Mouse (Mus musculus) liver, embryonic 14.5 days (tissue): Measurements from ENCODE around the gene Fam131b. TPM values are rescaled to one million over a fixed set of nuclear protein-coding genes. Genes with fewer than 3 reads are reported as not detected.

Source experiments
- ATAC-seq: fragments of 200-750 bp; cut with Nextera tagmentation; 2 replicates; pipeline ENCODE4 v1.8.0; 2017; ENCODE audit warnings: moderate number of reproducible peaks, mild to moderate bottlenecking, moderate library complexity; ENCODE audit not compliant: insufficient read depth
- DNase-seq, 3 experiments: peaks; one replicate each; pipeline ENCODE4 v3.0.0-alpha.2; 2012 to 2013; ENCODE audit warnings: low read depth in 3 of 3, low spot score in 3 of 3
- H3K27ac ChIP-seq: fragments of 300-500 bp; sonication (generic); 2 replicates; pipeline ENCODE4 v1.5.1; 2014; ENCODE audit warnings: moderate library complexity, mild to moderate bottlenecking, control low read depth, inconsistent platforms
- H3K27me3 ChIP-seq: fragments of 300-500 bp; sonication (generic); 2 replicates; pipeline ENCODE4 v1.6.1; 2014; ENCODE audit warnings: mild to moderate bottlenecking, low read length, moderate library complexity; ENCODE audit not compliant: control insufficient read depth, insufficient read depth
- H3K36me3 ChIP-seq: fragments of 300-500 bp; sonication (generic); replicated peaks from 2 replicates; pipeline ENCODE4 v1.6.1; 2014; ENCODE audit warnings: low read depth; ENCODE audit not compliant: control insufficient read depth, insufficient read depth
- H3K4me1 ChIP-seq, 2 experiments: fragments of 200-500 bp in 1 of 2; fragments of 300-500 bp in 1 of 2; sonication (generic) in 1 of 2; replicated peaks; 2 replicates each; pipeline ENCODE4 v1.6.1; 2012 to 2014; ENCODE audit warnings: antibody characterized with exemption in 1 of 2, inconsistent platforms in 1 of 2, low read length in 1 of 2; ENCODE audit not compliant: control insufficient read depth in 2 of 2, insufficient read depth in 2 of 2
- H3K4me2 ChIP-seq: fragments of 300-500 bp; sonication (generic); 2 replicates; pipeline ENCODE4 v1.6.1; 2014; ENCODE audit warnings: low read depth, mild to moderate bottlenecking, control low read depth, moderate library complexity
- H3K4me3 ChIP-seq, 2 experiments: fragments of 200-500 bp in 1 of 2; fragments of 300-500 bp in 1 of 2; sonication (generic) in 1 of 2; 2 replicates each; pipeline ENCODE4 v1.5.1; 2012 to 2014; ENCODE audit warnings: low read depth in 2 of 2, low read length in 2 of 2, mild to moderate bottlenecking in 2 of 2, control low read depth in 1 of 2, inconsistent platforms in 1 of 2, moderate library complexity in 1 of 2; ENCODE audit not compliant: insufficient read depth in 1 of 2
- H3K9ac ChIP-seq: fragments of 300-500 bp; sonication (generic); replicated peaks from 2 replicates; pipeline ENCODE4 v1.6.1; 2014; ENCODE audit warnings: mild to moderate bottlenecking, control low read depth, moderate library complexity
- H3K9me3 ChIP-seq: fragments of 300-500 bp; sonication (generic); 2 replicates; pipeline ENCODE4 v1.6.1; 2016; ENCODE audit warnings: low read length, mixed read lengths; ENCODE audit not compliant: control insufficient read depth
- CTCF ChIP-seq: IDR thresholded peaks from 2 replicates; pipeline ENCODE4 v1.5.1; 2016; ENCODE audit warnings: antibody characterized with exemption, low read depth, control low read depth
- EP300 ChIP-seq: IDR thresholded peaks from 2 replicates; pipeline ENCODE4 v1.6.1; 2016; ENCODE audit warnings: antibody characterized with exemption, low read depth
- WGBS: fragments of 180-500 bp; shearing (Covaris S2); extraction: QIAGEN DNeasy Blood & Tissue Kit; methylation state at CpG from one replicate; pipeline ENCODE4 v1.1.7; 2014; ENCODE audit not compliant: insufficient replicate concordance; 5-methylcytosine and 5-hydroxymethylcytosine counted together
- polyA plus RNA-seq, 2 experiments: library from polyadenylated mRNA; depleted of rRNA in 1 of 2; stranded (reverse) in 1 of 2; unstranded in 1 of 2; fragments of >200 nt; fragmentation: Nextera tagmentation in 1 of 2; extraction: Ambion mirVana in 1 of 2; gene quantifications; 2 replicates each; pipeline versions ENCODE4 v1.2.1 to v1.2.3; 2012 to 2014

Fam131b gene
- polyA plus RNA-seq, 2 experiments: 0.08 TPM; not detected in 1

GRCm38 (mm10) chr6:42360231-42360840 lies 35.9 kb upstream of the Fam131b start:
- Histone ChIP-seq H3K27ac (no peak overlapping the region), H3K4me3 (no peak overlapping the region), H3K36me3 (no peaks in the 10 kb centered on the region), H3K4me2 (no peak overlapping the region), H3K9ac (no peak overlapping the region), H3K4me1 (peaks cover 0 to 6% of the 10 kb centered on the region in 2 experiments; a peak in 2 of 4 replicates), H3K27me3 (no peaks in the 10 kb centered on the region), H3K9me3 (no peaks in the 10 kb centered on the region)
- ATAC-seq (no peak), DNase-seq (no peak)
- TF ChIP-seq CTCF (no peak), EP300 (no peak)
- 63% methylated on average over 6 of the region's 6 CpGs for WGBS

- no peak for DNase-seq
- ATAC-seq: no peak
- H3K9ac ChIP-seq: no peak overlapping the region
- no peaks in the 10 kb centered on the region for H3K9me3 ChIP-seq
- 53% methylated on average over 9 of the region's 9 CpGs for WGBS
- TF ChIP-seq EP300: no peak
- TF ChIP-seq CTCF: no peak
- H3K27me3 ChIP-seq: no peaks in the 10 kb centered on the region
- no peak overlapping the region for H3K4me2 ChIP-seq
- peaks cover 0 to 13% of the 10 kb centered on the region in 2 experiments; a peak in 2 of 4 replicates for H3K4me1 ChIP-seq
- no peaks in the 10 kb centered on the region for H3K36me3 ChIP-seq
- no peak overlapping the region for H3K4me3 ChIP-seq
- H3K27ac ChIP-seq: no peak overlapping the region
Measured at GRCm38 (mm10) chr6:42359364-42360147, 35.1 kb upstream of the Fam131b start.

- Histone ChIP-seq H3K27ac (no peak overlapping the region), H3K9ac (no peak overlapping the region), H3K4me2 (no peak overlapping the region), H3K27me3 (no peaks in the 10 kb centered on the region), H3K4me3 (no peak overlapping the region), H3K36me3 (no peaks in the 10 kb centered on the region), H3K4me1 (peaks cover 0 to 18% of the 10 kb centered on the region in 2 experiments; a peak in 2 of 4 replicates), H3K9me3 (no peaks in the 10 kb centered on the region)
- WGBS: 82% methylated on average over 12 of the region's 12 CpGs
- no peak for TF ChIP-seq EP300
- TF ChIP-seq CTCF: no peak
- ATAC-seq: no peak
- no peak for DNase-seq
Measured at GRCm38 (mm10) chr6:42358901-42359300, 34.5 kb upstream of the Fam131b start.

- H3K27ac ChIP-seq: no peak overlapping the region
- H3K9me3 ChIP-seq: no peaks in the 10 kb centered on the region
- H3K4me1 ChIP-seq: peaks cover 0 to 26% of the 10 kb centered on the region in 2 experiments; a peak in 2 of 4 replicates
- DNase-seq (no peak), ATAC-seq (no peak)
- no peak overlapping the region for H3K4me3 ChIP-seq
- WGBS: 75% methylated on average over 6 of the region's 6 CpGs
- H3K4me2 ChIP-seq: no peak overlapping the region
- no peaks in the 10 kb centered on the region for H3K27me3 ChIP-seq
- TF ChIP-seq CTCF (no peak), EP300 (no peak)
- no peaks in the 10 kb centered on the region for H3K36me3 ChIP-seq
- no peak overlapping the region for H3K9ac ChIP-seq
Measured at GRCm38 (mm10) chr6:42357901-42358300, 33.5 kb upstream of the Fam131b start.

- Histone ChIP-seq H3K27ac (no peak overlapping the region), H3K36me3 (no peaks in the 10 kb centered on the region), H3K9me3 (no peaks in the 10 kb centered on the region), H3K4me3 (no peak overlapping the region), H3K27me3 (no peaks in the 10 kb centered on the region), H3K9ac (no peak overlapping the region), H3K4me2 (no peak overlapping the region), H3K4me1 (peaks cover 4 to 31% of the 10 kb centered on the region in 2 experiments)
- DNase-seq (no peak), ATAC-seq (no peak)
- WGBS: 74% methylated on average over 5 of the region's 5 CpGs
- TF ChIP-seq CTCF (no peak), EP300 (no peak)
Measured at GRCm38 (mm10) chr6:42356913-42357312, 32.5 kb upstream of the Fam131b start.
